Mouse (Mus musculus) kidney, adult 8-10 months (tissue): ENCODE measurements around the gene Olfm2.

Experiments
- DNase-seq, 2 experiments: peaks; one replicate each; pipeline ENCODE4 v3.0.0; 2022

Gene Olfm2

GRCm38 (mm10) chr9:20745129-20745966, 801 bp downstream of the Olfm2 start:
- DNase-seq: no peak

GRCm38 (mm10) chr9:20743946-20744738, 2.0 kb downstream of the Olfm2 start:
- no peak for DNase-seq

- DNase-seq: peak; percentile 77 to 87
Observed at GRCm38 (mm10) chr9:20740407-20740806, 5.7 kb downstream of the Olfm2 start.

- no peak for DNase-seq
Observed at GRCm38 (mm10) chr9:20738251-20738999, 7.7 kb downstream of the Olfm2 start.

- DNase-seq: no peak
Observed at GRCm38 (mm10) chr9:20737227-20737626, 8.9 kb downstream of the Olfm2 start.

GRCm38 (mm10) chr9:20734692-20735091, 11.5 kb downstream of the Olfm2 start:
- DNase-seq: no peak

- DNase-seq: no peak
Observed at GRCm38 (mm10) chr9:20731797-20732196, 14.4 kb downstream of the Olfm2 start.

- no peak for DNase-seq
Observed at GRCm38 (mm10) chr9:20729451-20729850, 16.7 kb downstream of the Olfm2 start.

- DNase-seq: peak in 1 of 2 experiments; percentile 21
Observed at GRCm38 (mm10) chr9:20727601-20728113, 18.5 kb downstream of the Olfm2 start.

- no peak for DNase-seq
Observed at GRCm38 (mm10) chr9:20726859-20727600, 19.1 kb downstream of the Olfm2 start.

- DNase-seq: no peak
Observed at GRCm38 (mm10) chr9:20726134-20726858, 19.9 kb downstream of the Olfm2 start.

GRCm38 (mm10) chr9:20721582-20721981, 24.6 kb downstream of the Olfm2 start:
- no peak for DNase-seq

- no peak for DNase-seq
Observed at GRCm38 (mm10) chr9:20715332-20715731, 30.8 kb downstream of the Olfm2 start.

- no peak for DNase-seq
Observed at GRCm38 (mm10) chr9:20713478-20713987, 32.6 kb downstream of the Olfm2 start.

- DNase-seq: no peak
Observed at GRCm38 (mm10) chr9:20712934-20713477, 33.1 kb downstream of the Olfm2 start.

- DNase-seq: no peak
Observed at GRCm38 (mm10) chr9:20710471-20710870, 35.7 kb downstream of the Olfm2 start.

- no peak for DNase-seq
Observed at GRCm38 (mm10) chr9:20705981-20706380, 40.2 kb downstream of the Olfm2 start.

GRCm38 (mm10) chr9:20705420-20705819, 40.7 kb downstream of the Olfm2 start:
- no peak for DNase-seq

GRCm38 (mm10) chr9:20703832-20704380, 42.2 kb downstream of the Olfm2 start:
- DNase-seq: no peak

GRCm38 (mm10) chr9:20697466-20697865, 48.7 kb downstream of the Olfm2 start:
- DNase-seq: no peak
